Mouse (Mus musculus): ENCODE data around the gene Tfap2c. TPM values are rescaled to one million over a fixed set of nuclear protein-coding genes. Genes with fewer than 3 reads are reported as not detected.

Tfap2c gene
- polyA plus RNA-seq, 1 experiment from 2014 or later, result 0.52 TPM

DNA sequence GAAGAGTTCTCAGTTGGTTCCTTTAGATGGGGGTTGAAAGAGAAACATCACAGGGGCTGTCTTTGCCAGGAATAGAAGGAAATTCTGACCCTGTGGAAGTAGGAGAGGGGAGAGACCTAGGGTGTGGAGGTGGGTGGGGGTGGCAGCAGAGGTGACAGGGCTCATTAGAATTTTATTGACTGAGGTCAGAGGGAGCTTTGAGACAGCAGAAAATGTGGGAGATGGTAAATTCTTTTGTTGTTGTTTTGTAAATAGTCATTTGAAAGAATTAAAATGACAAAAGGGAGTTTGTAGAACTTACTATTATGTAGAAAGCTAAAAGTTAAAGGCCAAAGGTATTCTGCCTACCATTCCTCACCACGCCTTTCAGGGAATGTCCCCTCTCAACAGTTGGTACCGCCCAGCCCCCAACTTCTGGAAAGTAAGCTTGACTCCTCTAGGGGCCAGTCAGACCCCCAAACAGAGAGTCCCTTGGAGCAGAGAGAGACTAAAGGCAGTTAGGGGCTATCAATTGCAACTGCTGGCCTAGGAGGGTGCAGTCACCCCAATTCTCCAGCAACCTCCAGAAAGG lies 27.9 kb downstream of the Tfap2c start:
- H3K9ac ChIP-seq (replicated peaks; ENCODE audit: low read length), result no peak overlapping the region
- H3K4me2 ChIP-seq (replicated peaks; ENCODE audit: low read depth, low read length), result no peak overlapping the region
- 33% methylated on average over 2 of the region's 2 CpGs for WGBS
- no peaks in the 10 kb centered on the region for H3K4me1 ChIP-seq (ENCODE audit: insufficient read depth, low read length)
- H3K9me3 ChIP-seq (ENCODE audit: low read length), result no peaks in the 10 kb centered on the region
- H3K36me3 ChIP-seq (ENCODE audit: insufficient read depth, low read length), result no peaks in the 10 kb centered on the region
- H3K27ac ChIP-seq (ENCODE audit: low read length), result no peak overlapping the region
- no peak overlapping the region for H3K4me3 ChIP-seq (ENCODE audit: low read length)
- no peaks in the 10 kb centered on the region for H3K27me3 ChIP-seq (ENCODE audit: insufficient read depth, low read length)
- no peak for ATAC-seq (ENCODE audit: low FRiP score, low TSS enrichment)

DNA sequence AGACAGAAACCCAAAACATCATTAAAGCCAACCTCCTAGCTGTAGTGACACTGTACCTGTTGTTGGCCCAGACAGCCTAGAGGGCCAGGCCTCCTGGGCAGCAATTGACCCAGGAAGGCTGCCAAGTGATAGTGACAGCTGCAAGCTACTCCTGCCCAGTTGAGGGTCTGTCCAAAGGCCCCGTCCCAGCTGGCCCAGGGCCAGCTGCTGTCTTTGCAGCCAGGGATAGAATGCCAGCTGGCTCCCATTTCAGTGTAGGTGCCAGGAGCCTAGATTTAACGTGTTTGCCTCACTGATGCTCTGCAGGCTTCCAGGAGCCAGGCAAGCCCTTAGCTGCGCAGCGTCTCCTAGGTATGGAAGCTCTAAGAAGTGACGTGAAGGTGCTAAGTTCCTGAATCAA lies 29.8 kb downstream of the Tfap2c start:
- Histone ChIP-seq H3K27ac (ENCODE audit: low read length) (no peak overlapping the region), H3K9ac (replicated peaks; ENCODE audit: low read length) (no peak overlapping the region), H3K4me3 (ENCODE audit: low read length) (no peak overlapping the region), H3K36me3 (ENCODE audit: insufficient read depth, low read length) (no peaks in the 10 kb centered on the region), H3K9me3 (ENCODE audit: low read length) (no peaks in the 10 kb centered on the region), H3K27me3 (ENCODE audit: insufficient read depth, low read length) (no peaks in the 10 kb centered on the region), H3K4me2 (replicated peaks; ENCODE audit: low read depth, low read length) (no peak overlapping the region), H3K4me1 (ENCODE audit: insufficient read depth, low read length) (no peaks in the 10 kb centered on the region)
- ATAC-seq (ENCODE audit: low FRiP score, low TSS enrichment), result no peak
- WGBS, result 63% methylated on average over 5 of the region's 5 CpGs

DNA sequence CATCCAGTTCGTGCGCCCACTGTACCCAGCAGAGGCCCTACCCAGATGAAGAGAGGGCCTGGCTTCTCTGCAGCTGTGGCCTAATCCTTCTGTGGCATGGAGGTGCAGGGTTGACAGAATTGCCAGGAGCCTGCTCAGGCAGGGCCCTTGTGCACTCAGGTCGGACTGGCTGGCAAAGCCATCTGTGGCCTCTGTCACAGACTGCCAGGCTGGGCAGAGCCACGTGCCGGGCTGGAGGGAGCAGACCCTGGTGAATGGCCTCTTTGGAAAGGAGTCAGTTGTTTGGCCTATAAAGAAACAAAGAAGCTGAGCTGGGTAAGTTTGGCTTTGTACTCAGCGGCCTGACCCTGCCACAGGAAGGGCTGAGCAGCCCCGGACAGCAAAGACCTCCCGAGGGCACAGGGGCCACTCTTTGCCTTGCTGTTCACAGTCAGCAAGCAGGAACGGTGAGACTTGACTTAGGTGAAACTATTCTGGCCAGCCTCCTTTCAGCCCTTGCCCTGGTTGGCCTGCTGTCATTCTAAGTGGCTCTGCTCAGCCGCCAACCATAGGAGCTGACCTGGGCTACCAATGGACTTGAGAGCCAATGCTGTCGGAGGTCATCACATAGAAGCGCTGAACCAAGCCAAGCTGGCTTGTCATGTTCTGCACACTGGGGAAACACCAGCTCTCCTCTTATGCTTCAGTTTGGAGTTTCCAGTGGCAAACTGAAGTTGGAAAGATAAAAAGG lies 31.3 kb downstream of the Tfap2c start:
- H3K27ac ChIP-seq (ENCODE audit: low read length), result no peak overlapping the region
- no peak overlapping the region for H3K4me3 ChIP-seq (ENCODE audit: low read length)
- no peak overlapping the region for H3K9ac ChIP-seq (replicated peaks; ENCODE audit: low read length)
- no peaks in the 10 kb centered on the region for H3K36me3 ChIP-seq (ENCODE audit: insufficient read depth, low read length)
- WGBS, result 74% methylated on average over 12 of the region's 12 CpGs
- no peaks in the 10 kb centered on the region for H3K4me1 ChIP-seq (ENCODE audit: insufficient read depth, low read length)
- no peaks in the 10 kb centered on the region for H3K9me3 ChIP-seq (ENCODE audit: low read length)
- no peak for ATAC-seq (ENCODE audit: low FRiP score, low TSS enrichment)
- H3K27me3 ChIP-seq (ENCODE audit: insufficient read depth, low read length), result no peaks in the 10 kb centered on the region
- H3K4me2 ChIP-seq (replicated peaks; ENCODE audit: low read depth, low read length), result no peak overlapping the region

DNA sequence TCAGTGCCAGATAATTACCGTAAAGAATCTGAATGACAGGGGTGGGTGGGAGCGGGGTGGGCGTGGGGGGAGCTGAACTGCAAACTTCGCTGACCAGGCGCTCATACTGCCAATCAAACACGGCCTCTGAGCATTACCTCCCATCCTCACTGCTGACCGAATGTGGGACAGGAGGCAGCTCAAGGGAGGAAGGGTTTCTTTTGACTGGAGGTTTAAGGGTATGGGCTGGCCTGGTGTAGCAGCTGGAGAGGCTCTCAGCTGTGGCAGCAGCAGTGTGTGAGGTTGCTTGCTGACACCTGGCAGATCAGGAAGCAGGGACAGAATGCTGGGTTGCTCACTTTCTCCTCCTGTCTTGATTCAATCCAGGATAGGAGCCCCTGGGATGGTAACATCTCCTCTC lies 33.9 kb downstream of the Tfap2c start:
- no peaks in the 10 kb centered on the region for H3K4me1 ChIP-seq (ENCODE audit: insufficient read depth, low read length)
- H3K27ac ChIP-seq (ENCODE audit: low read length), result no peak overlapping the region
- no peaks in the 10 kb centered on the region for H3K36me3 ChIP-seq (ENCODE audit: insufficient read depth, low read length)
- H3K9me3 ChIP-seq (ENCODE audit: low read length), result no peaks in the 10 kb centered on the region
- no peak overlapping the region for H3K4me2 ChIP-seq (replicated peaks; ENCODE audit: low read depth, low read length)
- 17% methylated on average over 7 of the region's 7 CpGs for WGBS
- no peak overlapping the region for H3K4me3 ChIP-seq (ENCODE audit: low read length)
- no peaks in the 10 kb centered on the region for H3K27me3 ChIP-seq (ENCODE audit: insufficient read depth, low read length)
- no peak for ATAC-seq (ENCODE audit: low FRiP score, low TSS enrichment)
- H3K9ac ChIP-seq (replicated peaks; ENCODE audit: low read length), result no peak overlapping the region; the same call in 1 of the 2 replicates

DNA sequence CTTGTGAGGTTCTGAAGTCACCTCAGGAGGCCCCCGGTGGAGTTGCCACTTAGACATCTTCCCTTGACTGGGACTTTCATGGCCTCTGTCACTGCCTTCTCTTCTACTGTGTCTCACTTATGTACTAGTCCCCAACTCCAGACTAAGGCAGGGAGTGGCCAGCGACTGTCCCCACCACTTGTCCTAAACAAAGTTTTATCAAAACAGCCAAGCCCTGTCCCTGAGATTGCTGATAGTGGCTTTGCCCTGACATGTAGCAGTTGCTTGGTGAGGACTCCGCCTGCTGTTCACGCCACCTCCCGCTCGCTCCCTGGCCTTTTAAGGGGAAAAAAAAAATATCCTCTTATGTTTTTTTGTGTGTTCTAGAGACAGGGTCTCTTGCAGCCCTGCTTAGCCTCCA lies 35.9 kb downstream of the Tfap2c start:
- no peak overlapping the region for H3K27ac ChIP-seq (ENCODE audit: low read length)
- no peak overlapping the region for H3K4me3 ChIP-seq (ENCODE audit: low read length)
- H3K9me3 ChIP-seq (ENCODE audit: low read length), result no peaks in the 10 kb centered on the region
- H3K27me3 ChIP-seq (ENCODE audit: insufficient read depth, low read length), result no peaks in the 10 kb centered on the region
- H3K36me3 ChIP-seq (ENCODE audit: insufficient read depth, low read length), result no peaks in the 10 kb centered on the region
- ATAC-seq (ENCODE audit: low FRiP score, low TSS enrichment), result no peak
- H3K4me2 ChIP-seq (replicated peaks; ENCODE audit: low read depth, low read length), result no peak overlapping the region
- WGBS, result 81% methylated on average over 6 of the region's 6 CpGs
- H3K9ac ChIP-seq (replicated peaks; ENCODE audit: low read length), result no peak overlapping the region
- H3K4me1 ChIP-seq (ENCODE audit: insufficient read depth, low read length), result no peaks in the 10 kb centered on the region

DNA sequence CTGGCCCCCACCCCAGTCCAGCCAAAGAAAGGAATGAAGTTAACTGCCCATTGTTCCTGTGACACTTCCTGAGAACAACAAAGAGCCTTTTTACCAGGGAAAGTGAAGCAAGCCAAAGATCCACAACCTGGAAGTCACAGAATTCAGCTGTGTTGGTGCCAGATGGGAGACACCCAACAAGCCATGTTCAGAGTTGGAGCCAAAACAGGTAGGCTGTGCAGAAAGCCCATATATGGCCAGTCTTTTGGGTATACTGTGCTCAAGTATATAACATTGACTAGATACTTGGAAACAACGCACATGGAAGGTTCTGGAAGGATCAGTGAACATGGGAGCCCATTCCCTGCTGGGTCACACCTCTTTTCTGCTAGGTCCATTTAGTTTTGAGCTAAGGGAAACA lies 39.7 kb downstream of the Tfap2c start:
- ATAC-seq (ENCODE audit: low FRiP score, low TSS enrichment), result no peak
- Histone ChIP-seq H3K4me1 (ENCODE audit: insufficient read depth, low read length) (no peaks in the 10 kb centered on the region), H3K27ac (ENCODE audit: low read length) (no peak overlapping the region), H3K27me3 (ENCODE audit: insufficient read depth, low read length) (no peaks in the 10 kb centered on the region), H3K4me2 (replicated peaks; ENCODE audit: low read depth, low read length) (no peak overlapping the region), H3K36me3 (ENCODE audit: insufficient read depth, low read length) (no peaks in the 10 kb centered on the region), H3K9me3 (ENCODE audit: low read length) (no peaks in the 10 kb centered on the region), H3K9ac (replicated peaks; ENCODE audit: low read length) (no peak overlapping the region), H3K4me3 (ENCODE audit: low read length) (no peak overlapping the region)
- WGBS, result 91% methylated on average over 1 of the region's 1 CpGs

DNA sequence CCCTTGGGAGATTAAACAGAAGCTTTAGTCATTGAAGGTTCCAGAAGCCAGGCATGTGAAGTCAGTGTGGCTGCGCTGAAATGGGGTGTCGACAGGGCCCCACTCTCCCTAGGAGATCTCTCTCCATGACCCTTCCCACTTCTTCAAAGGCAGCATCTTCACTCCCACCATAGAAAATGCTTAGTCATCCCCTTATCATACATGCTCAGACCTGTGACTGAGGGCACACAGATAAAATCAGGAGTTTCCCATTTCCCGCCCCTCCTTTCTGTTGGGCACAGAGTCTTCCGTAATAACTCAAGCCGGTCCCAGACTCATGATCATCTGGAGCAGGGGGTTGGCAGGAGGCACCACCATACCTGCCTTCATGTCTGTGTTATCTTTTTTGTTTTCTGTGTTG lies 41.4 kb downstream of the Tfap2c start:
- Histone ChIP-seq H3K4me1 (ENCODE audit: insufficient read depth, low read length) (no peaks in the 10 kb centered on the region), H3K9ac (replicated peaks; ENCODE audit: low read length) (no peak overlapping the region), H3K27ac (ENCODE audit: low read length) (no peak overlapping the region), H3K36me3 (ENCODE audit: insufficient read depth, low read length) (no peaks in the 10 kb centered on the region), H3K27me3 (ENCODE audit: insufficient read depth, low read length) (no peaks in the 10 kb centered on the region), H3K4me3 (ENCODE audit: low read length) (no peak overlapping the region), H3K9me3 (ENCODE audit: low read length) (no peaks in the 10 kb centered on the region), H3K4me2 (replicated peaks; ENCODE audit: low read depth, low read length) (no peak overlapping the region)
- ATAC-seq (ENCODE audit: low FRiP score, low TSS enrichment), result no peak
- 78% methylated on average over 5 of the region's 5 CpGs for WGBS

DNA sequence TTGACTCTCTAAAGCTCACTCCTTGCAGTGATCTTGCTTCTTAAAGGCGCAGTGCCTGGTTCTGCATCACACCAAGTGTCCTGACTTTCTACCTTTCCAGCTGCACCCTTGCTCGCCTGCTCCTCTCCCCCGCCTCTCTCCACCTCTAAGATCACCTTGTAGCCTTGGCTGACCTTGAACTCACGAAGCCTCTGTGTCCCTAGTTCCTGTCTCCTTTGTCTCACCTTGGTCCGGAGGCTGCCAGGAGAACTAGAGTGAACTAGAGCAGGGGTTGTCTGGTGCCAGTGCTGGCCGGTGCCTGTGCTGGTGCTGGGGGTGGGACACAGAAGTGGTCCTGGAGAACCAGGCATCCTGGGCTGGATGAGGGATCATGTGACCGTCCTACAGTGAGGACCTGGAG lies 44.9 kb downstream of the Tfap2c start:
- no peak overlapping the region for H3K27ac ChIP-seq (ENCODE audit: low read length)
- H3K36me3 ChIP-seq (ENCODE audit: insufficient read depth, low read length), result no peaks in the 10 kb centered on the region
- H3K4me2 ChIP-seq (replicated peaks; ENCODE audit: low read depth, low read length), result no peak overlapping the region
- no peak overlapping the region for H3K9ac ChIP-seq (replicated peaks; ENCODE audit: low read length)
- 83% methylated on average over 7 of the region's 7 CpGs for WGBS
- ATAC-seq (ENCODE audit: low FRiP score, low TSS enrichment), result no peak
- no peaks in the 10 kb centered on the region for H3K9me3 ChIP-seq (ENCODE audit: low read length)
- no peaks in the 10 kb centered on the region for H3K4me1 ChIP-seq (ENCODE audit: insufficient read depth, low read length)
- H3K4me3 ChIP-seq (ENCODE audit: low read length), result no peak overlapping the region
- no peaks in the 10 kb centered on the region for H3K27me3 ChIP-seq (ENCODE audit: insufficient read depth, low read length)

DNA sequence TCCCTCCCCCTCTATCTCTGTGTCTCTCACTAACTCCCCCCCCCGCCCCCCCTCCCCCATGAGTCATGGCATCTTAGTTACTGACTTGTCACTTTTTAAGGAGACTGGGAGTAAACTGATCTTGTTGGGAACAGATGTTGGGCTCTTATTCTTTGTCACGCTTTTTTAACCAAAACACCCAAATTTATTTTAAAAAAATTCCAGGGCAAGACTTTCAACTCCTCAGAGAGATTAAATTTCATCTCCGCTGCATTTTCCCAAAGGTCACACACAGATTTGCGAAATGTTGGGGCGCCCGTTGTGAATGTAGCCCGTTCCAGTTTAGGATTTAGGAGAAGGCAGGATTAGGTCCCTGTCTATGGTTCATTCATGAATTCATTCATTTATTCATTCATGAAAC lies 47.7 kb downstream of the Tfap2c start:
- WGBS, result 41% methylated on average over 7 of the region's 7 CpGs
- H3K27ac ChIP-seq (ENCODE audit: low read length), result no peak overlapping the region
- no peaks in the 10 kb centered on the region for H3K4me1 ChIP-seq (ENCODE audit: insufficient read depth, low read length)
- ATAC-seq (ENCODE audit: low FRiP score, low TSS enrichment), result no peak
- H3K9me3 ChIP-seq (ENCODE audit: low read length), result no peaks in the 10 kb centered on the region
- H3K4me2 ChIP-seq (replicated peaks; ENCODE audit: low read depth, low read length), result no peak overlapping the region
- H3K9ac ChIP-seq (replicated peaks; ENCODE audit: low read length), result no peak overlapping the region
- no peaks in the 10 kb centered on the region for H3K27me3 ChIP-seq (ENCODE audit: insufficient read depth, low read length)
- no peak overlapping the region for H3K4me3 ChIP-seq (ENCODE audit: low read length)
- no peaks in the 10 kb centered on the region for H3K36me3 ChIP-seq (ENCODE audit: insufficient read depth, low read length)

DNA sequence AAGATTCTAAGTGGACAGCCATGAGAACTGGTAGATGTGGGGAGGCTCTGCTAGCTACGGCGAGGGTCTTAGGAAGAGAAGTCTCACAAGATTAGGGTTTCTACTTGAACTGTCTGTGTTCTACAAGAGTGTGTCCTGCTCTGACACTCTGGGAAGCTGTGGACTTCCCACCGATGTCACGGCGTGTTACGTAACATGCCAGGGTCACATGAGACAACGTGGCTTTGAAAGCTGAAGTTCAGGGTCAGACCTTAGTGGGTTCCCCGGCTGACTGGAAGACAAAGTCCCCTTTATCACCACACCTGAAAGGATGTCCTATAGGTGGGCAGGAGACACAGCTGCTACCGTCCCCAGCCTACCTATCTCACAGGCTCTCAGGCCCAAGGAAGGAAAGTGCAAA lies 48.5 kb downstream of the Tfap2c start:
- Histone ChIP-seq H3K4me2 (replicated peaks; ENCODE audit: low read depth, low read length) (no peak overlapping the region), H3K27ac (ENCODE audit: low read length) (no peak overlapping the region), H3K27me3 (ENCODE audit: insufficient read depth, low read length) (no peaks in the 10 kb centered on the region), H3K36me3 (ENCODE audit: insufficient read depth, low read length) (no peaks in the 10 kb centered on the region), H3K9me3 (ENCODE audit: low read length) (no peaks in the 10 kb centered on the region), H3K4me1 (ENCODE audit: insufficient read depth, low read length) (no peaks in the 10 kb centered on the region), H3K4me3 (ENCODE audit: low read length) (no peak overlapping the region), H3K9ac (replicated peaks; ENCODE audit: low read length) (no peak overlapping the region)
- 86% methylated on average over 9 of the region's 9 CpGs for WGBS
- no peak for ATAC-seq (ENCODE audit: low FRiP score, low TSS enrichment)
